Mouse (Mus musculus) heart, adult 2 months (tissue): ENCODE measurements around the gene Larp1. TPM values are rescaled to one million over a fixed set of nuclear protein-coding genes. Genes with fewer than 3 reads are reported as not detected.
"Not testable (repeated sequence)": the region's sequence is repeated elsewhere in the genome, so short reads cannot be mapped to it uniquely, and the experiment has no call there.

Experiments used
- DNase-seq, 2 experiments: peaks; one replicate each; pipeline ENCODE4 v3.0.0; 2021
- H3K27ac ChIP-seq: fragments of 200-600 bp; 2 replicates; pipeline ENCODE4 v1.8.1; 2022
- H3K27me3 ChIP-seq: fragments of 200-500 bp; 2 replicates; pipeline ENCODE4 v1.6.1; 2012; ENCODE audit warnings: mild to moderate bottlenecking, low read length, inconsistent platforms, mixed read lengths; ENCODE audit not compliant: control insufficient read depth, insufficient read depth
- H3K36me3 ChIP-seq: fragments of 200-500 bp; 2 replicates; pipeline ENCODE4 v1.6.1; 2012; ENCODE audit warnings: low read length, inconsistent platforms; ENCODE audit not compliant: control insufficient read depth, insufficient read depth
- H3K4me1 ChIP-seq: fragments of 200-500 bp; 2 replicates; pipeline ENCODE4 v1.6.1; 2011; ENCODE audit warnings: low read length; ENCODE audit not compliant: control insufficient read depth, insufficient read depth
- H3K4me3 ChIP-seq: fragments of 200-600 bp; 2 replicates; pipeline ENCODE4 v1.8.1; 2022
- H3K79me2 ChIP-seq: fragments of 200-500 bp; replicated peaks from 2 replicates; pipeline ENCODE4 v1.6.1; 2012; ENCODE audit warnings: mild to moderate bottlenecking, inconsistent platforms, low read length, moderate library complexity, mixed read lengths; ENCODE audit not compliant: control insufficient read depth, insufficient read depth
- H3K9ac ChIP-seq: fragments of 200-500 bp; 2 replicates; pipeline ENCODE4 v1.6.1; 2012; ENCODE audit warnings: low read depth, mild to moderate bottlenecking, control low read depth, inconsistent platforms, low read length, mixed read lengths
- CTCF ChIP-seq: fragments of 200-600 bp; IDR thresholded peaks from 2 replicates; pipeline ENCODE4 v1.8.1; 2022; ENCODE audit warnings: antibody characterized with exemption, mild to moderate bottlenecking, moderate library complexity
- EP300 ChIP-seq: fragments of 200-500 bp; IDR thresholded peaks from 2 replicates; pipeline ENCODE4 v1.6.1; 2011; ENCODE audit warnings: low read depth, low read length, control low read depth; ENCODE audit not compliant: insufficient read depth
- POLR2A ChIP-seq: fragments of 200-500 bp; IDR thresholded peaks from 2 replicates; pipeline ENCODE4 v1.6.1; 2011; ENCODE audit warnings: mild to moderate bottlenecking, low read depth, low read length, control low read depth; ENCODE audit not compliant: insufficient read depth
- WGBS: fragments of 180-500 bp; shearing (Covaris S2); methylation state at CpG from one replicate; pipeline ENCODE4 v1.1.7; 2018; 5-methylcytosine and 5-hydroxymethylcytosine counted together
- intact Hi-C: fragments of 180-260 bp; cut with DNase I; formaldehyde crosslinking; loops from one replicate; pipeline ENCODE4 v1.15.1; 2025
- polyA plus RNA-seq: library from polyadenylated mRNA; depleted of rRNA; stranded (reverse); fragments of >200 nt; gene quantifications from 2 replicates; pipeline ENCODE4 v1.2.3, GENCODE M21; 2012
- total RNA-seq, 2 experiments: library from RNA; stranded (reverse); gene quantifications; 2 replicates each; pipeline ENCODE4 v1.2.3; 2021

Gene Larp1
- total and polyA plus RNA-seq, 3 experiments, result 26.5 to 63.4 (median 57.4) TPM

GRCm38 (mm10) chr11:58033635-58034034 is 24.8 kb downstream of the Larp1 start:
- Histone ChIP-seq H3K36me3 (peaks cover 2% of the 10 kb centered on the region; the same call in 1 of the 2 replicates), H3K4me3 (no peak overlapping the region), H3K9ac (no peak overlapping the region), H3K27me3 (no peaks in the 10 kb centered on the region), H3K4me1 (peaks cover 20% of the 10 kb centered on the region), H3K79me2 (peaks cover 13% of the 10 kb centered on the region), H3K27ac (peak overlapping the region; percentile 42)
- TF ChIP-seq CTCF, result no peak
- TF ChIP-seq POLR2A, result no peak
- no peak for TF ChIP-seq EP300
- WGBS, result 43% methylated on average over 3 of the region's 3 CpGs
- DNase-seq, result peak; percentile 52 to 59
- intact Hi-C loops, result no loop called here

- Histone ChIP-seq H3K27me3 (no peaks in the 10 kb centered on the region), H3K4me1 (peaks cover 7% of the 10 kb centered on the region), H3K4me3 (no peak overlapping the region), H3K27ac (no peak overlapping the region), H3K79me2 (peaks cover 4% of the 10 kb centered on the region), H3K9ac (no peak overlapping the region), H3K36me3 (peaks cover 2% of the 10 kb centered on the region; the same call in 1 of the 2 replicates)
- WGBS, result 66% methylated on average over 1 of the region's 1 CpGs
- no peak for DNase-seq
- intact Hi-C loops, result no loop called here
- peak; percentile 70 for TF ChIP-seq CTCF
- no peak for TF ChIP-seq POLR2A
- TF ChIP-seq EP300, result no peak
Measured at GRCm38 (mm10) chr11:58039027-58039426, 30.2 kb downstream of the Larp1 start.

GRCm38 (mm10) chr11:58042861-58043431 is 34.1 kb downstream of the Larp1 start:
- 50% methylated on average over 5 of the region's 5 CpGs for WGBS
- Histone ChIP-seq H3K27me3 (no peaks in the 10 kb centered on the region), H3K27ac (no peak overlapping the region), H3K79me2 (no peaks in the 10 kb centered on the region; the same call in none of the 2 replicates), H3K9ac (no peak overlapping the region), H3K4me3 (no peak overlapping the region), H3K4me1 (peaks cover 3% of the 10 kb centered on the region), H3K36me3 (peaks cover 2% of the 10 kb centered on the region; the same call in 1 of the 2 replicates)
- TF ChIP-seq POLR2A (no peak), EP300 (no peak), CTCF (no peak)
- intact Hi-C loops, result no loop called here
- no peak for DNase-seq

GRCm38 (mm10) chr11:58046438-58046837 is 37.6 kb downstream of the Larp1 start:
- Histone ChIP-seq H3K36me3 (no peaks in the 10 kb centered on the region; the same call in 1 of the 2 replicates), H3K9ac (no peak overlapping the region), H3K4me1 (no peaks in the 10 kb centered on the region), H3K27ac (no peak overlapping the region), H3K79me2 (no peaks in the 10 kb centered on the region; the same call in none of the 2 replicates), H3K4me3 (no peak overlapping the region), H3K27me3 (no peaks in the 10 kb centered on the region)
- intact Hi-C loops, result no loop called here
- WGBS, result 79% methylated on average over 4 of the region's 4 CpGs
- peak; percentile 62 for TF ChIP-seq CTCF
- no peak for TF ChIP-seq POLR2A
- DNase-seq, result no peak

GRCm38 (mm10) chr11:58057455-58057854 is 48.6 kb downstream of the Larp1 start:
- Histone ChIP-seq H3K9ac (no peak overlapping the region), H3K4me3 (no peak overlapping the region), H3K79me2 (no peaks in the 10 kb centered on the region), H3K27me3 (no peaks in the 10 kb centered on the region), H3K27ac (no peak overlapping the region), H3K36me3 (no peaks in the 10 kb centered on the region), H3K4me1 (no peaks in the 10 kb centered on the region)
- intact Hi-C loops, result loop anchor here (1.0 to 2.0 kb wide), 2 partner anchors 41 to 106 kb away; no protein-coding TSS in a partner anchor
- TF ChIP-seq POLR2A, result no peak
- peak; percentile 95 for TF ChIP-seq CTCF
- TF ChIP-seq EP300, result no peak
- peak; percentile 25 to 46 for DNase-seq
- WGBS, result 32% methylated on average over 6 of the region's 6 CpGs

GRCm38 (mm10) chr11:58059752-58060151 is 50.9 kb downstream of the Larp1 start:
- H3K4me3 ChIP-seq, H3K36me3 ChIP-seq, H3K27ac ChIP-seq, DNase-seq, H3K4me1 ChIP-seq, H3K79me2 ChIP-seq, H3K9ac ChIP-seq, intact Hi-C loops, H3K27me3 ChIP-seq: not testable (repeated sequence)
- WGBS, result 87% methylated on average over 7 of the region's 7 CpGs

- H3K27ac ChIP-seq, H3K4me3 ChIP-seq, H3K4me1 ChIP-seq, H3K79me2 ChIP-seq, DNase-seq, H3K27me3 ChIP-seq, H3K9ac ChIP-seq, intact Hi-C loops, H3K36me3 ChIP-seq: not testable (repeated sequence)
- 90% methylated on average over 4 of the region's 4 CpGs for WGBS
Measured at GRCm38 (mm10) chr11:58061218-58061617, 52.4 kb downstream of the Larp1 start.
